Mouse (Mus musculus): ENCODE data around the gene Agpat2. TPM values are rescaled to one million over a fixed set of nuclear protein-coding genes. Genes with fewer than 3 reads are reported as not detected.

Agpat2 gene
- polyA plus RNA-seq, 1 experiment from 2014 or later = 13.1 TPM

- Histone ChIP-seq H3K27ac (no peak overlapping the region), H3K4me2 (replicated peaks) (peak overlapping the region; percentile 79), H3K9ac (peak overlapping the region; percentile 66), H3K4me1 (peaks cover 25% of the 10 kb centered on the region), H3K4me3 (peak overlapping the region; percentile 55), H3K27me3 (peaks cover 49% of the 10 kb centered on the region), H3K36me3 (no peaks in the 10 kb centered on the region), H3K9me3 (replicated peaks) (no peaks in the 10 kb centered on the region)
- no peak for ATAC-seq (ENCODE audit: low FRiP score)
- WGBS = 16% methylated on average over 6 of the region's 6 CpGs
These were observed 1.1 kb downstream of the Agpat2 start for GRCm38 (mm10) chr2:26603159-26603558.

DNA sequence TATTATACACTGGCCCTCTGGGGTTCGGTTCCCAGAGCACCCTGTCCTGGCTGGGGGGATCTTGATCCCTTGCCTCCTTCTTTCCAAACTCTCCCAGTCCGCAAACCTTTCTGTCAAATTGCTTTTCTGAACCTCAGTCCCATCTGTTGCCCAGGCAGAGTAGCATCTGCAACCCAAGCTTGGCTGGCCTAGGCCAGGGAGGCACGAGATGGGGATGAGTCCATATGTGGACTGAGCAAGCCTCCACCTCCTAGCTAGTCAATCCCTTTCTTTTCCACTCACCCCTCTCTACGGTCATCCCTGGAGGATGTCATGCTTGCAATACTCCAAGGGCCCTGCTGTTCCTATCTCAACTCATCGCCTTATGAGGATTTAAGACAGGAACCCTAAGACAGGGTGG lies 1.6 kb downstream of the Agpat2 start:
- no peak overlapping the region for H3K4me3 ChIP-seq

DNA sequence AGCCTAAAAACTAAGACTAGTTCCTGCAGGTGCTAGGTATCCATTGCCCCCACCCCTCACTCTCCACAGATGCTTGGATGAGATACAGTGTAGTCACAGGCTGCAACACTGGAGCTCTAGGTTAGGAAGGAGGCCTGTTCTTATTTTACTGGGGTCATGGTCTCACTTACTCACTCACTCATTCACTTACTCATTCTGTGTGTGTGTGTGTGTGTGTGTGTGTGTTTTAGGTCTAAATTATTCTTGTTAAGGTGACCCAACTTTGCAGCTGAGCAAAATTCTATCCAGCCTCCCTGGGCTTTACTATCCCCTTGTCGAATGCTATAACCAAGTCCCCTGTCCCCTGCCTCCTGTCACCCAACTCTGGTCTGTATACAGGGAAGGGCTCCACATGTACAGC lies 2.6 kb downstream of the Agpat2 start:
- Histone ChIP-seq H3K9me3 (replicated peaks) (no peaks in the 10 kb centered on the region), H3K27ac (no peak overlapping the region), H3K4me2 (replicated peaks) (no peak overlapping the region), H3K9ac (no peak overlapping the region), H3K36me3 (no peaks in the 10 kb centered on the region), H3K4me1 (peaks cover 18% of the 10 kb centered on the region), H3K27me3 (peaks cover 53% of the 10 kb centered on the region), H3K4me3 (no peak overlapping the region)
- ATAC-seq (ENCODE audit: low FRiP score) = no peak
- 100% methylated on average over 1 of the region's 1 CpGs for WGBS

More for the DNA sequence above, 1.6 kb downstream of the Agpat2 start:
- no peaks in the 10 kb centered on the region for H3K36me3 ChIP-seq
- ATAC-seq (ENCODE audit: low FRiP score) = no peak
- no peak overlapping the region for H3K27ac ChIP-seq
- H3K9ac ChIP-seq = no peak overlapping the region
- no peaks in the 10 kb centered on the region for H3K9me3 ChIP-seq (replicated peaks)
- no peak overlapping the region for H3K4me2 ChIP-seq (replicated peaks)
- peaks cover 25% of the 10 kb centered on the region for H3K4me1 ChIP-seq
- H3K27me3 ChIP-seq = peaks cover 49% of the 10 kb centered on the region
- 86% methylated on average over 5 of the region's 5 CpGs for WGBS

- Histone ChIP-seq H3K36me3 (no peaks in the 10 kb centered on the region), H3K4me1 (peaks cover 15% of the 10 kb centered on the region), H3K9ac (no peak overlapping the region), H3K4me3 (no peak overlapping the region), H3K9me3 (replicated peaks) (no peaks in the 10 kb centered on the region), H3K27ac (no peak overlapping the region), H3K27me3 (peaks cover 46% of the 10 kb centered on the region), H3K4me2 (replicated peaks) (no peak overlapping the region)
- WGBS = 92% methylated on average over 2 of the region's 2 CpGs
- ATAC-seq (ENCODE audit: low FRiP score) = no peak
These were observed 3.6 kb downstream of the Agpat2 start for GRCm38 (mm10) chr2:26600664-26601063.

DNA sequence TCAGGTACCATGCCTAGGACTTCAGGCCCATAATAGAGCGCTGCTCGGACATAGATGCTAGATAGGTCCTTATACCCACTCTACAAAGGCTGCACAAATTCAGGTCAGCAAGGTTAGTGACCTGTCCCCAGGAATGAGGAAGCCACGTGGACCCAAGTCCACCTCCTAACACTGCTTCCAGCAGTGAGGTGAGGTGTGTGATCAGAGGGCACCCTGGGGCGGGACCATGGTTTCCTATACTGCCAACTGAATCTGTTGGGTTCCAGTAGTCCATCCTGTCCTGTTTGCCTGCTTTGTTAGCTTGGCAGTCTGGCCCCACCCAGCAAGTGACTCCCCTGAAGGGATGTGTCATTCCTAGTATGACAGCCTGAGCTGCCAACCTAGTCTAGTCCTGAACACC lies 4.3 kb downstream of the Agpat2 start:
- H3K9me3 ChIP-seq (replicated peaks) = no peaks in the 10 kb centered on the region
- H3K27me3 ChIP-seq = peaks cover 41% of the 10 kb centered on the region
- no peak overlapping the region for H3K4me3 ChIP-seq
- ATAC-seq (ENCODE audit: low FRiP score) = no peak
- H3K4me1 ChIP-seq = peaks cover 15% of the 10 kb centered on the region
- no peak overlapping the region for H3K4me2 ChIP-seq (replicated peaks)
- no peak overlapping the region for H3K27ac ChIP-seq
- H3K36me3 ChIP-seq = 0 out of 2 replicates have a peak, but pooled peaks cover 2% of the 10 kb centered on the region
- H3K9ac ChIP-seq = no peak overlapping the region
- 87% methylated on average over 4 of the region's 4 CpGs for WGBS

DNA sequence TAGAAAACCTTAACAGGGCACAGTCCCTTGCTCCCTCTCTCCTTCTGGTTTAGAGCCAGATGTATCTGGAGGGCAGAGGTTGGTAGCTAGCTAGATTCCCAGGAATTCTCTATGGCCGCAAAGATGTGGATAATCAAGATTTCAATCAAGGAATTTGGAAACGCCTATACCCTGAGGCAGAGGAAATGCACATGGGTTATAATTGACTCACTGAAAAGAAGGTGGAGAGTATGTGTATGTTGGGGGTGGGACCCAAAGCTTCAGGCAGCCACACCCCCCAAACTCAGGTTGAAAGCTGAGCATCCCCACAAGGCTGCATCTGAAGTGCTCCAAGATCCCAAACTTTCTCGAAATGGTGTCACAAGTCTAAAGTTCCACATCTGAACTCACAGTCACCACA lies 5.8 kb downstream of the Agpat2 start:
- no peak overlapping the region for H3K4me2 ChIP-seq (replicated peaks)
- no peak overlapping the region for H3K9ac ChIP-seq
- H3K4me1 ChIP-seq = peaks cover 4% of the 10 kb centered on the region
- H3K9me3 ChIP-seq (replicated peaks) = no peaks in the 10 kb centered on the region
- no peak overlapping the region for H3K4me3 ChIP-seq
- 92% methylated on average over 3 of the region's 3 CpGs for WGBS
- peaks cover 26% of the 10 kb centered on the region for H3K27me3 ChIP-seq
- ATAC-seq (ENCODE audit: low FRiP score) = no peak
- no peak overlapping the region for H3K27ac ChIP-seq
- 0 out of 2 replicates have a peak, but pooled peaks cover 2% of the 10 kb centered on the region for H3K36me3 ChIP-seq

DNA sequence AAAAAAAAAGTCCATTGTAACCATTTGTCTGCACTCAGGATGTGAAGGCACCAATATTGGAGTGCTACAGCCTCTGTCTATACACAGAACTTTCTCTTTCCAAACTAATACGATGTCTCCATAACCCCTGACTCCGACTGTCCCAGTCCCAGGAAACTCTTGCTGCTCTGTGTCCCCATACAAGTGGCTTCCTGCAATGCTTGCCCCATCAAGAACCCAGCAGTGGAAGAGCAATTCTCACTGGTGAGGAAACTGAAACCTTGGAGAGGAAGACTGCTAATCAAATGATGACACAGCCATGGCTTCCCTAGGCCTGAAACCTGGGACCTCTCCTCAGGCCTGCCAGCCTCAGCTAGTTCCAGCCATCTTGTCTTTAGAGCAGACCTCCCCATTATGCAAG lies 6.4 kb downstream of the Agpat2 start:
- H3K36me3 ChIP-seq = 0 out of 2 replicates have a peak, but pooled peaks cover 2% of the 10 kb centered on the region
- H3K9ac ChIP-seq = no peak overlapping the region
- H3K9me3 ChIP-seq (replicated peaks) = no peaks in the 10 kb centered on the region
- no peak for ATAC-seq (ENCODE audit: low FRiP score)
- no peak overlapping the region for H3K4me2 ChIP-seq (replicated peaks)
- H3K4me1 ChIP-seq = no peaks in the 10 kb centered on the region
- no peak overlapping the region for H3K4me3 ChIP-seq
- H3K27ac ChIP-seq = no peak overlapping the region
- 93% methylated on average over 2 of the region's 2 CpGs for WGBS
- H3K27me3 ChIP-seq = peaks cover 19% of the 10 kb centered on the region

DNA sequence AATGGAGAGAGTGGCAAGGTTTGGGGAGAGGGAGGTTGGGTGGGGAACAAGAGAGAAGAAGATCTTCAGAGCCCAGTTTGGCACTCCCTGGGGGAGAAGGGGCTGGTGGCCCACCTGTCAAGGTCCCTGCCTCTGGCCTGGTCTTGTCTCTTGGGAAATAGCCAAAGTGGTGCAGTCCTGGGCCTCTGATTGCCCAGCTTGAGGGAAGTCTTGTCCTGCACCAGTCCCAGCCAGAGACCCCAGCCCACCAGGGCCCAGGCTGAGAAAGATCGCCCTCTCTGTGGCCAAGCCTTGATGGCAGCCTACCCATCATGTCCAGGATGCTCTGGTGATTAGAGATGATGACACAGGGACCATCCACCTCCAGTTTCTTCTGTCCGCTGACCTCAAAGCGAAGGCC lies 7.3 kb downstream of the Agpat2 start:
- Histone ChIP-seq H3K4me2 (replicated peaks) (no peak overlapping the region), H3K27ac (no peak overlapping the region), H3K9me3 (replicated peaks) (no peaks in the 10 kb centered on the region), H3K4me1 (no peaks in the 10 kb centered on the region), H3K9ac (no peak overlapping the region), H3K36me3 (0 out of 2 replicates have a peak, but pooled peaks cover 2% of the 10 kb centered on the region), H3K4me3 (no peak overlapping the region), H3K27me3 (peaks cover 10% of the 10 kb centered on the region; the same call in 1 of the 2 replicates)
- no peak for ATAC-seq (ENCODE audit: low FRiP score)
- WGBS = 91% methylated on average over 3 of the region's 3 CpGs

DNA sequence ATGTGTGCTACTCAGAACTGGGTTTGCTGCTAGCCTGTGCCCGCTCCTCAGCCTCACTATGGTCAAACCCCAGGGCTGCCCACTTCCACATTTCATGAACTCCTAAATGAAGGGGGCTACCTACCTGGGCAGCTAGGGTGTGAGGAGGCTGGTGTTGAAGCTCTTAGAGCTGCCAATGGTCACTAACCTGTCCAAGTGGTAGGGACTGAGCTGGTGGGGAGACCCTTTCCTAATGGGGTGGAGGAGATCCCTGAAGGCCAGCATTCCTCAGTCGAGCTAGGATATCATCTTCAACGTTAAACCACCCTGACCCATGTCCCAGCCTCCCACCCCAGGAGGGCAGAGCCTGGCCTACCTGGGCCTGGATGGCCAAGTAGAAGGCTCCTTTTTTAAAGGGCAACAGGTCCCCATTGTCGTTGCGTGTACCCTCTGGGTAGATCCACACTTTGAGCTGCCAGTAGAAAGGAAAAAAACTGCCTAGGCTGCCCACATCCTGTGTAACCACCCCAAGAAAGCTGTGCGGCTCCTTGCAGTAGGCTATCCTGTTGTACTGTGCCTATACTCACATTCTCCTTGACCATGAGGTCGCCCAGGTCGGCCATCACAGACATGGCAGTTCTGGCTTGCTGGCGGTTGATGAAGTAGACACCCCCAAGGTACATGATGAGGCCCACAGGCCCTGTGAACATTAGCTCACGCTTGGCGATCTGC lies 8.3 kb downstream of the Agpat2 start:
- no peak overlapping the region for H3K4me2 ChIP-seq (replicated peaks)
- ATAC-seq (ENCODE audit: low FRiP score) = no peak

DNA sequence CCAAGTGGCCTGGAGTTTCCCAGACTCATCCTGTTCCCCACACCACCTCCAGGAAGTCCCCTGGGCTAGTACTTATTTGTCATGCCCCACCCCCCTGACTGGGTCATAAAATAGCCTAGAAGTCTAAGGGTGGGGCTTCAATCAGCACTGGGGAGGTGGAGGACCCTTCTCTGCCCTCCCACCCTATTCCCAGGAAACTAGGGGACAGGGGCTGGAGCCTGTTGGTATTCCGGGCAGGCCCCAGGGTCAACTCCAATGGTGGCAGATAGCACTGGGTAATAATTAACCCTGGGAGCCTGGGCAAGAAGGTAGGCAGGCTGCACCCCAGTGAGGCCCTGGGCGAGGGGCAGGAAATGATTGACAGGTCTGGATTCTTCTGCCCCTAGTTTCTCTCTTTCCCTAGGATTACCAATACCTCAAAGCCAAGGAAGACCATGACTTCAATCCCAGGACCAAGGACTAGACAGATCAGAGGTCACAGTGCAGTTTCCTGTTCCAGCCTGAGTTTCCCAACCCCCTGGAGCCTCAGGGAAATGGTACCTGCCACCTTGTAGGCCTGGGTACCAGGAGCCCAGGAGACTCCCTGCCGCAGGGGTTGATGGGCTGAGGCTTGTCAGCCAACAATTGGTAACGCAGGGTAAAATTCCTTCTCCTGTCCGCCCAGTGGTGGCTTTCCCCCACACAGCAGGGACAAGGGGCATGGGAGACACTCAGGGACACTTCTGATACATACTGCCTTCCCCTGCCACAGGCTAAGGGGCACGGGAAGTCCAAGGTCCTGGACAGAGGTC lies 9.1 kb downstream of the Agpat2 start:
- H3K4me1 ChIP-seq = no peaks in the 10 kb centered on the region
- 0 out of 2 replicates have a peak, but pooled peaks cover 2% of the 10 kb centered on the region for H3K36me3 ChIP-seq
- H3K27ac ChIP-seq = no peak overlapping the region
- WGBS = 71% methylated on average over 6 of the region's 6 CpGs
- H3K9ac ChIP-seq = no peak overlapping the region
- no peak overlapping the region for H3K4me2 ChIP-seq (replicated peaks)
- H3K9me3 ChIP-seq (replicated peaks) = no peaks in the 10 kb centered on the region
- 0 out of 2 replicates have a peak, but pooled peaks cover 4% of the 10 kb centered on the region for H3K27me3 ChIP-seq
- H3K4me3 ChIP-seq = no peak overlapping the region
- ATAC-seq (ENCODE audit: low FRiP score) = 0 out of 2 replicates have a peak, but pooled peaks have one; percentile 27

More for the DNA sequence above, 8.3 kb downstream of the Agpat2 start:
- H3K36me3 ChIP-seq = 0 out of 2 replicates have a peak, but pooled peaks cover 2% of the 10 kb centered on the region
- 0 out of 2 replicates have a peak, but pooled peaks cover 4% of the 10 kb centered on the region for H3K27me3 ChIP-seq
- no peak overlapping the region for H3K9ac ChIP-seq
- H3K27ac ChIP-seq = no peak overlapping the region
- no peaks in the 10 kb centered on the region for H3K4me1 ChIP-seq
- 84% methylated on average over 11 of the region's 11 CpGs for WGBS
- no peaks in the 10 kb centered on the region for H3K9me3 ChIP-seq (replicated peaks)
- no peak overlapping the region for H3K4me3 ChIP-seq

- WGBS = 94% methylated on average over 7 of the region's 7 CpGs
These were observed 9.7 kb downstream of the Agpat2 start for GRCm38 (mm10) chr2:26594461-26594933.

GRCm38 (mm10) chr2:26594022-26594346 lies 10.2 kb downstream of the Agpat2 start:
- 0 out of 2 replicates have a peak, but pooled peaks cover 4% of the 10 kb centered on the region for H3K27me3 ChIP-seq
- H3K4me1 ChIP-seq = no peaks in the 10 kb centered on the region
- H3K27ac ChIP-seq = no peak overlapping the region
- H3K9ac ChIP-seq = no peak overlapping the region
- no peaks in the 10 kb centered on the region for H3K9me3 ChIP-seq (replicated peaks)
- 0 out of 2 replicates have a peak, but pooled peaks cover 2% of the 10 kb centered on the region for H3K36me3 ChIP-seq
- no peak overlapping the region for H3K4me2 ChIP-seq (replicated peaks)
- WGBS = 72% methylated on average over 9 of the region's 9 CpGs
- ATAC-seq (ENCODE audit: low FRiP score) = no peak
- no peak overlapping the region for H3K4me3 ChIP-seq

More at GRCm38 (mm10) chr2:26594461-26594933, 9.7 kb downstream of the Agpat2 start:
- no peak for ATAC-seq (ENCODE audit: low FRiP score)
- no peak overlapping the region for H3K4me2 ChIP-seq (replicated peaks)
- H3K27me3 ChIP-seq = 0 out of 2 replicates have a peak, but pooled peaks cover 4% of the 10 kb centered on the region
- no peak overlapping the region for H3K27ac ChIP-seq
- H3K9me3 ChIP-seq (replicated peaks) = no peaks in the 10 kb centered on the region
- H3K9ac ChIP-seq = no peak overlapping the region
- H3K4me1 ChIP-seq = no peaks in the 10 kb centered on the region
- no peak overlapping the region for H3K4me3 ChIP-seq
- H3K36me3 ChIP-seq = 0 out of 2 replicates have a peak, but pooled peaks cover 2% of the 10 kb centered on the region
